Mouse (Mus musculus) erythroblast, adult 5-6 weeks (primary cell): Measurements from ENCODE around the gene Ndufa12. TPM values are rescaled to one million over a fixed set of nuclear protein-coding genes. Genes with fewer than 3 reads are reported as not detected.

Experiments used
- ATAC-seq: replicated peaks from 2 replicates; pipeline ENCODE4 v1.8.0; 2016; ENCODE audit warnings: moderate number of reproducible peaks, mild to moderate bottlenecking, moderate TSS enrichment, inconsistent platforms; ENCODE audit not compliant: poor library complexity, low FRiP score, severe bottlenecking
- total RNA-seq, 2 experiments: library from RNA; stranded (forward) in 1 of 2; stranded (reverse) in 1 of 2; fragments of 150-400 nt in 1 of 2; fragments of 200-764, 138-1000 nt in 1 of 2; gene quantifications; 2 replicates each; pipeline versions ENCODE4 v1.2.3 to v1.2.4; 2015 to 2017; ENCODE audit warnings: low replicate concordance in 2 of 2

The Ndufa12 gene
- total RNA-seq (2015; ENCODE audit: low replicate concordance) (15.9 and 21.9 TPM in 2 replicates), total RNA-seq (2017; ENCODE audit: low replicate concordance) (31.1 and 65.5 TPM in 2 replicates)

DNA sequence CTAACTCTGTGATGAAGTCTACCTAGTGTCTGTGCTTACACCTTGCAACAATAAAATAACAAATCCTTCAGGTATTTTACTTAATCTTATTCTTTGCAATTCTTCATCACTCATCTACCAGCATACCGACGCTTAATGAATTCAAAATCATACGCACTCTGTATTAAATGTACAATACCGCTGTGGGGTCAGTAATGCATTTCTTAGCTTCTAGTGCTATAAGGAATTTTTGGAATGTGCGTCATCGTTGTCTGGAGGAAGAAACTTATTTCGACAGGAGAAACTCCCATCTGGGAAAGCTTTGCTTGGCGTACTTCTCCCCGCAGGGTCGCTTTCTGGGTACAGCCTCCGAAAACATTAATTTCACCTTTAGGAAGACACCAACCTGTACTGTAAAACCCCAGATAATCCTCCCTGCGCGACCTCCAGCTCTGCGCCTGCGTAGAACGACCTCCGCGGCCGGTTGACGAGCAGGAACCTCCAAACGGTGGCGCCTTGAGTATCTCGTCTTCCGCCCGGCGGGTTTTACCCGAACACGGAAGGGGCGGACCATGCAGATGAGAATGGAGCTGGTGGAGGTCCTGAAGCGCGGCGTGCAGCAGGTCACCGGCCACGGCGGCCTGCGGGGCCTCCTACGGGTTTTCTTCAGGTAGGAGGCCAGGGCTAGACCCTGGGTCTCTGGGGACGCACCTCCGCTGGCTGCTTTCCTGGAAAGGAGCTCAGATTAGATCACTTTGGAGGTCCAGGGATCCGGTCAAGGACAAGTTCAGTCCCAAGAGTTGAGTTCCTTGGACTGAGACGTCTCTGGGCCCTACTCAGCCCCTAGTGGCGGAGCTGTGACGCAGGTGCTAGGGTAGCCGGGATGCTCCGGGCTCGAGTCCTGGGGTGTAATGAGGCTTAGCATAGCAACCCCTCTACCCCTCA, at the start of gene Ndufa12:
Gene Ndufa12, plus strand, starts transcription at position 239 of the 924 bp plus-strand sequence.
- ATAC-seq: peak; percentile 98

- no peak for ATAC-seq
These were observed 47.0 kb upstream of the Ndufa12 start for GRCm38 (mm10) chr10:94151488-94151887.

DNA sequence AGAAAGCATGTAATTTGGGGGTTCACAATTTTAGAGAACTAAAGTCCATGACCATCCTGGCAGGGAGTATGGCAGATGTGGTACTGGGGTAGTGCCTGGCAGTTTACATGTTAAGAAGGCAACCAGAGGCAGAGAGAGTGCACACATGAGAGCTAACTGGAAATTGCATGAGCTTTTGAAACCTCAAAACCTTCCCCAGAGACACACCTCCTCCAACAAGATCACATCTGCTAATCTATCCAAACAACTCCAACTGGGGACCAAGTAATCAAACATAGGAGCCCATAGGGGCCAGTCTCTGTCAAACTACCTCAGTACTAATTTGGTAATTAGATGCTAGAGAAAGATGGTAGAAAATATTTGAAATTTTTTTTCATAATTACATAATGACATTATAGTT, 44.7 kb upstream of the Ndufa12 start:
- ATAC-seq: no peak

DNA sequence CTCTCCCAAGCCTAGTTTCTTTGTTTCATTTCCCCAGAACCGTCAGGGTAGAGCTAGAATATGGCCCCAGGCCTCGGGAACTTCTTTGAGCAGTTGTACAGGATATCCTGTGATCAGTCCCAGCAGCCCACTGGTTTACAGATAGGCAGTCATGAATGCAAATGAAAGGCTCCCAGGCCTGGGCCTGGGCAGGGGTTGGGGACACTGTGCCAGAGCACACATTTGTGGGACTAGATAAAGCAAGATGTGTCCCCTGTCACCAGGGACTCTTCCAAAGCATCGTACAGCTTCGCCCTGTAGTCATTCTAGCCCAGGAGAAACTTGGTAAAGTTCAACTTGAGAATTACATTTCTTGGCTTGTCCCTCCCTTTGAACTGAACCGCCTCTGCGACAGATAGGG, 39.6 kb upstream of the Ndufa12 start:
- ATAC-seq: no peak

DNA sequence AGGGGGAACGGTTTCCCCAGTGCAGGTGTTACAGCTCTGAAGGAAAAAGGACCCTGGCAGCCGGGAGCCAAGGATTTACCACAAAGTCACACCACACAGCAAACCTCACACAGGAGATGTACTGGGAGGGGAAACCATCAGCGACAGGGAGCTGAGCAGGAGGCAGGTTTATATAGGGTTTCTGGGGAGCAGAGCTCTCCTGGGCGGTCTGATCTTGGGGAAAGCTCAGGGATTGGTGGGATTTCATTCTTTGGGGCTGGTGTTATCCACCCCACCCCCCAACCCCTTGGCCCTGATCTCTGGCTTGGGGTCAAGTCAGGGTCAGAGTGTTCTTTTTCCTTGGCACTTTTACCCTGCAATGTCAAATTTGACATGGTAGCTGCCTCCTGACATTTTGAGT, 39.1 kb upstream of the Ndufa12 start:
- ATAC-seq: no peak

- peak; percentile 70 for ATAC-seq
These were observed 37.3 kb upstream of the Ndufa12 start for GRCm38 (mm10) chr10:94161051-94161765.

DNA sequence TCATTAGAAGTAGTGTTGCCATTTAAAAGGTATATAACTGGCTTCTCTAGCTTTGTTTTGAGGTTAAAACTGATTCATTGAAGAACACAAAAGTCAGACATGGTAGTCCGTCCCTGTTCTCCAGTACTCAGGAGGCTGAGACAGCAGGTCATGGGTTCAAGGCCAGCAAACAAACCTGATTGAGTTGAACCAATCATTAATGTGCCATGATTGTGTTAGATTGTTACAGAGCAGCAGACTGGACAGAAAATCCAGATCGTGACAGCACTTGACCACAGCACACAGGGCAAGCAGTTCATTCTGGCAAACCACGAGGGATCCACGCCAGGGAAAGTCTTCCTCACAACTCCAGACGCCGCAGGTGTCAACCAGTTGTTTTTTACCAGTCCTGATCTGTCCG, 36.5 kb upstream of the Ndufa12 start:
- ATAC-seq: no peak

GRCm38 (mm10) chr10:94164104-94164845, 34.2 kb upstream of the Ndufa12 start:
- ATAC-seq: no peak

DNA sequence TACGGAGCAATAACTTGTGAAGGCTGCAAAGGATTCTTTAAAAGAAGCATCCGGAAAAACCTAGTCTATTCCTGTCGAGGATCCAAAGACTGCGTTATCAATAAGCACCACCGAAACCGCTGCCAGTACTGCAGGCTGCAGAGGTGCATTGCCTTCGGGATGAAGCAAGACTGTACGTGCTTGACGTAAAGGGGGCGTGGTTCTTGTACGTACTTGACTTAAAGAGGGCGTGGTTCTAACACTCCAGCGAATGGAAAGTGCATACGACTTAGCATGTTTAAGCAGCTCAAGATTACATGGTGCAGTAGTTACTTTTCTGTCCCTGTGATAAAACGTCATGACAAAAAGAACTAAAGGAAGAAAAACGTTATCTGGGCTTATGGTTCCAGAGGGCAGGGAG, 33.1 kb upstream of the Ndufa12 start:
- no peak for ATAC-seq

DNA sequence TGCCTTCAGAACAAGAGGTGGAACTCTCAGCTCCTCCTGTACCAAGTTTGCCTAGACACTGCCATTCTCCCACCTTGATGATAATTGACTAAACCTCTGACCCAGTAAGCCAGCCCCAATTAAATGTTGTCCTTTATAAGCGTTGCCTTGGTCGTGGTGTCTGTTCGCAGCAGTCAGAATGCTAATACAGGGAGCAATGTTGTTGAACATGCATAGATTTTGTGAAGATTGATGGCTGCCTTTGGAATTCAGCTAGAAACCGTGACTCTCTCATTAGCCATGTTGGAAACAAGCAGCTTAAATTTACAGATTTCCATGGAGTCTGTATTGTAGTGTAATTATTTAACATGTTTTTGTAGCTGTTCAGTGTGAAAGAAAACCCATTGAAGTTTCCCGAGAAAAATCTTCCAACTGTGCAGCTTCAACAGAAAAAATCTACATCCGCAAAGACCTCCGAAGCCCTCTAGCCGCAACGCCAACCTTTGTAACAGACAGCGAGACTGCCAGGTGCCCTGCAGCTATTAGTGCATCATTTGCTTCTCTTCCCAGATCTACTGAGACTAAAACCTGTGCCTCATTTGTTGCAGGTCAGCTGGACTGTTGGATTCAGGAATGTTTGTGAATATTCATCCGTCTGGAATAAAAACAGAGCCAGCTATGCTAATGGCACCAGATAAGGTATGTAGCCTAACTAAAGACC, 31.3 kb upstream of the Ndufa12 start:
- ATAC-seq: no peak

DNA sequence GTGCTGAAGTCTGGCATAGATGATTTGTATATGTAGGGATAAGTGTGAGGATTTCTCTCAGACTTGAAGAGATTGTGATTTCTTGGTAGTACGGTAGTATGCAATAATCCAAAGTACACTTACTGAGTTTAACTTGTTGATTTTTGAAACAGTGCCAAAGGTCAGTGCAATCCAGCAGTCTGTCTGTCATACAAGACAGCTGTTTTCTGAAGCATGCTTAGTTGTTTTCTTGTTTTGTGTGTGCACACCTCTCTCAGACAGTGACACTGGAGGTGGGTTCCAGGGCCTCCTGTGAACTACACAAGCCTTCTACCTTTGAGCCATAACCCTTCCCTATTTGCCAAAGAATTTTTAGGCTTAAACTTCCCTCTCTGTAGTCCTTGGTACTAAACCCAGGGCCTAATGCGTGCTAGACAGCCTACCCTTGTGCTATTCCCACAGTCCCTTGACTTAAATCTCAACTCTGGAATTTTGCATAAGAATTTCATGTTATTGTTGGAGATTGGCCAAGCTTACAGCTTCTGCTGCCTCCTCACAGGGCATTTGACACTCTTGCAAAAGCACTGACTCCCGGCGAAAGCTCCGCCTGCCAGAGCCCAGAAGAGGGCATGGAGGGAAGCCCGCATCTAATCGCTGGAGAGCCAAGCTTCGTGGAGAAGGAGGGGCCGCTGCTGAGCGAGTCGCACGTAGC, 26.9 kb upstream of the Ndufa12 start:
- no peak for ATAC-seq

- no peak for ATAC-seq
These were observed 26.4 kb upstream of the Ndufa12 start for GRCm38 (mm10) chr10:94172137-94172536.

GRCm38 (mm10) chr10:94172706-94173105, 25.8 kb upstream of the Ndufa12 start:
- no peak for ATAC-seq

GRCm38 (mm10) chr10:94174652-94175051, 23.9 kb upstream of the Ndufa12 start:
- no peak for ATAC-seq

DNA sequence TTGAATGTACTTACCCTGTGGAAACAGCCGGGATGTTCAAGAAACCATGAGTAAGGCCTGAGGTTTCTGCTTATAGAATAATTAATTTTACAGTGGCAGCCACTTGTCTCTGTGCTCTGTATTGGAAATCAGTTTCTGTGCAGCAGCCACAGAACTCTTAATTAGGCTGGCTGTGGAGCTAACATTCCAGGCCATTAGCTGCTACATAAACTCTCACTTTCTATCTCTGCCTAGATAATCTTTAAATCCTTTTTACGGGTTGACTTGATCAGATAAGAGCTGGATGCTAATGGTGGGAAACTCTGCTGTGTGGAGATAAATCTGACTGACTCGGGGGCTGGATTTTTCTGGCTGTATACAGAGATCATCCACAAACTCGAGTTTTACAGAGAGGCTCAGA, 15.3 kb upstream of the Ndufa12 start:
- no peak for ATAC-seq

DNA sequence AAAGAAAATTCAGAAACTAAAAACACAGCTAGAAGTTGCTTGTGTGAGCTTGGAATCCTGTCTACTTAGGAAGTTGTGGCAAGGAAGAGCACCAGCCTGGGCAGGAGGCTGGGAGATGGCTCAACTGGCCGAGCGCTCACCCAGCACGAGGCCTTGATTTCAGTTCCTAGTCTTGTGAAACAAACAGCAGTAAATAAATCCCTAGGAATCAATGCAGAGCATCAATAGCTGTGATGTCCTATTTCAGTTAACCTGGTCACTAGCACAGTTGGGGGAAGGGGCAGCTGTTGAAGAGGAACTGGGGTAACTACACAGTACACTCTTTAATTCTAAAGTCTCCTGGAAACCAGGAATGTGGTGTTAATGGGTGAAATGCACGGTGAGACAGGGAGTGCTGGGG, 6.5 kb downstream of the Ndufa12 start:
- ATAC-seq: no peak

- ATAC-seq: no peak
These were observed 12.4 kb downstream of the Ndufa12 start for GRCm38 (mm10) chr10:94210718-94211618.

DNA sequence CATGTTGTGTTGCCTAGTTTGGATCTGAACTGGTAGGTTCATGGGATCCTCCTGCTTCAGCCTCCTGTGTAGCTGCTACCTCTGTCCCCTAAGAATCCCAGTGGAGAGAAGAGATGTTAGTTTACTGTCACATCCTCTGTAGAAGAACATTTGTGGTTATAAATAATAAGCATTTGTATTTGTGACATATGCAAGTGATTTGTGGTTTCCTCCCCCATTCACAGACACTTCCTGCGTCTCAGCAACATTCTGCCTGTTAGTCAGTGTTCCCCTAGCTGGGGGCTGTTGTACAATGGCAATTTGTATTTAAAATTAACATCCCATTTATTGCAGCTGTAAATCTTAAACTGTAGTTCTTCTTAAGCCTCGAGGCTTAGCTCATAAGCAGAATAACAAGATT, 13.2 kb downstream of the Ndufa12 start:
- no peak for ATAC-seq
